Mouse (Mus musculus): ENCODE measurements around the gene Hnrnpa3.

GRCm38 (mm10) chr2:75653150-75653549 is 5.9 kb upstream of the Hnrnpa3 start:
- TF ChIP-seq POLR2A (IDR thresholded peaks at IDR 0.05; ENCODE audit: low read depth, low read length) = no peak
- TF ChIP-seq CTCF (IDR thresholded peaks at IDR 0.05; ENCODE audit: extremely low read depth, insufficient read length, insufficient replicate concordance, low read depth, low read length) = no peak
